Mouse (Mus musculus): ENCODE measurements at regions not wholly inside any gene's neighbourhood (a gene's known extent, or its start where the extent isn't known, plus 50 kb on each side); places are given as distances from the start of the nearest gene placed in this dataset.
"Not testable (repeated sequence)": the region's sequence is repeated elsewhere in the genome, so short reads cannot be mapped to it uniquely, and the experiment has no call there.

DNA sequence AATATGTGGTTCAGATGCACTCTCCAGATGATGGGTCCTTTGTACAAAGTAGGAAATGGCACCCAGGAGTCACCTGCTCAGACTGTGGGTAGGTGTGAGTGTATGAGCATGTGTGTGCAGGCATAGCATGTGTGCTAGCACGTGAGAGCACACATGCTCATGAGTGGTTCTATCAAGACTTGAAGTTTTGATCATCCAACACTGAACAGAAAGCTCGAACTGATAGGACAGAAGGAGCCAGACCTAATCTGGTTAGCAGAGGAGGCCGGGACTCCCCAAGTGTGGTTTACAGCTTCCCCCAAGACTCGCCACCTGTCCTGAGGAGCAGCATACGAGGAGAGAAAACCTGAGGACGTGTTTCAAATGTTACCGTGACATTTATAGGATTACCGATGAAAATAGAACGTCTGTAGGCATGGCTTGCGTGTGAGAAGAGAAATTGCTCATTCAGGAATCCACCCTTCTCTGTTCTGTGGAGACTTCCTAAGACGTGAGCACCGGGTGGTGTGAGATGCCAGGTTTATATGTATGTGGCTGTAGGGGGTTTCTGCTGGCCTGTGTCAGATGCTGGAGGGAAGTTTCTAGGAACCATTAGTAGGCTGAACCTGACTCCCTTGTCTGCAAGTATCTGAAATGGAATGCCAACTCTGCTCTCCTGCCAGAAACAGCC, 366.0 kb downstream of the Fut8 start:
- Histone ChIP-seq H3K9ac (ENCODE audit: low read length) (no peak overlapping the region), H3K27ac (replicated peaks in 1 of 2; ENCODE audit: control insufficient read depth in 1 of 2, insufficient read depth in 1 of 2, low read depth in 2 of 2, low read length in 2 of 2) (no peak overlapping the region), H3K4me1 (ENCODE audit: control insufficient read depth in 2 of 2, insufficient read depth in 2 of 2, low read length in 2 of 2) (peaks cover 4 to 5% of the 10 kb centered on the region in 2 experiments), H3K27me3 (ENCODE audit: control insufficient read depth, insufficient read depth, low read length) (peaks cover 5% of the 10 kb centered on the region; the same call in 1 of the 2 replicates), H3K4me3 (ENCODE audit: control insufficient read depth in 1 of 2, insufficient read depth in 1 of 2, low read depth in 1 of 2, low read length in 2 of 2) (no peak overlapping the region), H3K9me3 (ENCODE audit: control insufficient read depth, low read length) (no peaks in the 10 kb centered on the region), H3K36me3 (ENCODE audit: control insufficient read depth, insufficient read depth, low read length) (no peaks in the 10 kb centered on the region), H3K4me2 (ENCODE audit: low read length) (no peak overlapping the region)
- WGBS: 86% methylated on average over 12 of the region's 12 CpGs
- ATAC-seq (ENCODE audit: insufficient number of reproducible peaks, insufficient read depth, low FRiP score, low read depth): no peak

DNA sequence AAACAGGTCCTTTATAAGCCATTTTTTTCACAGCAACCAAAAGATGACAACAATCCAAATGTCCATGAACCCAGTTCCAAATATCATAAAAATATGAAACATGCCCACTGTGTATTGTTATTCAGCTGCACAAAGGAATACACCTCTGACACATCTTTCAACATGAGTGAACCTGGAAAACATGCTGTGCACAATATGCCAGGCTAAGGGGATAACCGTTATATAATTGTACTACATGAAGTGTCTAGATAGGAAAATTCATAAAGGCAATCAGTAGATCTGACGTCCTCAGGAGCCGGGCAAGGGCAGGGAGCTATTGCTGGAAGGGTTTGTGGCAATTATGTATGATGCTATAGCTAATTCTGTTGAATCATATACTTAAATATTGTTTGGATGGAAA, 379.6 kb downstream of the Fut8 start:
- WGBS: 79% methylated on average over 3 of the region's 3 CpGs
- H3K27me3 ChIP-seq (ENCODE audit: control insufficient read depth, insufficient read depth, low read length): no peaks in the 10 kb centered on the region
- no peak overlapping the region for H3K4me2 ChIP-seq (ENCODE audit: low read length)
- no peaks in the 10 kb centered on the region for H3K36me3 ChIP-seq (ENCODE audit: control insufficient read depth, insufficient read depth, low read length)
- no peak for ATAC-seq (ENCODE audit: insufficient number of reproducible peaks, insufficient read depth, low FRiP score, low read depth)
- H3K9ac ChIP-seq (ENCODE audit: low read length): no peak overlapping the region
- H3K4me3 ChIP-seq (ENCODE audit: control insufficient read depth in 1 of 2, insufficient read depth in 1 of 2, low read depth in 1 of 2, low read length in 2 of 2): no peak overlapping the region
- H3K27ac ChIP-seq (replicated peaks in 1 of 2; ENCODE audit: control insufficient read depth in 1 of 2, insufficient read depth in 1 of 2, low read depth in 2 of 2, low read length in 2 of 2): no peak overlapping the region
- no peaks in the 10 kb centered on the region for H3K4me1 ChIP-seq (ENCODE audit: control insufficient read depth in 2 of 2, insufficient read depth in 2 of 2, low read length in 2 of 2)
- no peaks in the 10 kb centered on the region for H3K9me3 ChIP-seq (ENCODE audit: control insufficient read depth, low read length)

- H3K27me3 ChIP-seq (ENCODE audit: control insufficient read depth, insufficient read depth, low read length): no peaks in the 10 kb centered on the region
- no peak for ATAC-seq (ENCODE audit: insufficient number of reproducible peaks, insufficient read depth, low FRiP score, low read depth)
- no peak overlapping the region for H3K4me3 ChIP-seq (ENCODE audit: control insufficient read depth in 1 of 2, insufficient read depth in 1 of 2, low read depth in 1 of 2, low read length in 2 of 2)
- H3K36me3 ChIP-seq (ENCODE audit: control insufficient read depth, insufficient read depth, low read length): no peaks in the 10 kb centered on the region
- H3K4me2 ChIP-seq (ENCODE audit: low read length): no peak overlapping the region
- no peak overlapping the region for H3K27ac ChIP-seq (replicated peaks in 1 of 2; ENCODE audit: control insufficient read depth in 1 of 2, insufficient read depth in 1 of 2, low read depth in 2 of 2, low read length in 2 of 2)
- no peaks in the 10 kb centered on the region for H3K4me1 ChIP-seq (ENCODE audit: control insufficient read depth in 2 of 2, insufficient read depth in 2 of 2, low read length in 2 of 2)
- no peaks in the 10 kb centered on the region for H3K9me3 ChIP-seq (ENCODE audit: control insufficient read depth, low read length)
- no peak overlapping the region for H3K9ac ChIP-seq (ENCODE audit: low read length)
Observed at GRCm38 (mm10) chr12:77622243-77622642, 384.3 kb downstream of the Fut8 start.

- not testable (repeated sequence) for H3K27me3 ChIP-seq (ENCODE audit: control insufficient read depth, insufficient read depth, low read length); H3K4me1 ChIP-seq (ENCODE audit: control insufficient read depth in 2 of 2, insufficient read depth in 2 of 2, low read length in 2 of 2); H3K9me3 ChIP-seq (ENCODE audit: control insufficient read depth, low read length); H3K4me3 ChIP-seq (ENCODE audit: control insufficient read depth in 1 of 2, insufficient read depth in 1 of 2, low read depth in 1 of 2, low read length in 2 of 2); H3K4me2 ChIP-seq (ENCODE audit: low read length); ATAC-seq (ENCODE audit: insufficient number of reproducible peaks, insufficient read depth, low FRiP score, low read depth); H3K27ac ChIP-seq (replicated peaks in 1 of 2; ENCODE audit: control insufficient read depth in 1 of 2, insufficient read depth in 1 of 2, low read depth in 2 of 2, low read length in 2 of 2); H3K36me3 ChIP-seq (ENCODE audit: control insufficient read depth, insufficient read depth, low read length); H3K9ac ChIP-seq (ENCODE audit: low read length)
- 78% methylated on average over 14 of the region's 14 CpGs for WGBS
Observed at GRCm38 (mm10) chr12:77624323-77624722, 386.4 kb downstream of the Fut8 start.

- no peaks in the 10 kb centered on the region for H3K27me3 ChIP-seq (ENCODE audit: control insufficient read depth, insufficient read depth, low read length)
- H3K9ac ChIP-seq (ENCODE audit: low read length): no peak overlapping the region
- H3K4me2 ChIP-seq (ENCODE audit: low read length): no peak overlapping the region
- H3K9me3 ChIP-seq (ENCODE audit: control insufficient read depth, low read length): no peaks in the 10 kb centered on the region
- H3K36me3 ChIP-seq (ENCODE audit: control insufficient read depth, insufficient read depth, low read length): no peaks in the 10 kb centered on the region
- no peak overlapping the region for H3K27ac ChIP-seq (replicated peaks in 1 of 2; ENCODE audit: control insufficient read depth in 1 of 2, insufficient read depth in 1 of 2, low read depth in 2 of 2, low read length in 2 of 2)
- no peaks in the 10 kb centered on the region for H3K4me1 ChIP-seq (ENCODE audit: control insufficient read depth in 2 of 2, insufficient read depth in 2 of 2, low read length in 2 of 2)
- no peak for ATAC-seq (ENCODE audit: insufficient number of reproducible peaks, insufficient read depth, low FRiP score, low read depth)
- H3K4me3 ChIP-seq (ENCODE audit: control insufficient read depth in 1 of 2, insufficient read depth in 1 of 2, low read depth in 1 of 2, low read length in 2 of 2): no peak overlapping the region
Observed at GRCm38 (mm10) chr12:77628358-77628850, 390.5 kb downstream of the Fut8 start.

DNA sequence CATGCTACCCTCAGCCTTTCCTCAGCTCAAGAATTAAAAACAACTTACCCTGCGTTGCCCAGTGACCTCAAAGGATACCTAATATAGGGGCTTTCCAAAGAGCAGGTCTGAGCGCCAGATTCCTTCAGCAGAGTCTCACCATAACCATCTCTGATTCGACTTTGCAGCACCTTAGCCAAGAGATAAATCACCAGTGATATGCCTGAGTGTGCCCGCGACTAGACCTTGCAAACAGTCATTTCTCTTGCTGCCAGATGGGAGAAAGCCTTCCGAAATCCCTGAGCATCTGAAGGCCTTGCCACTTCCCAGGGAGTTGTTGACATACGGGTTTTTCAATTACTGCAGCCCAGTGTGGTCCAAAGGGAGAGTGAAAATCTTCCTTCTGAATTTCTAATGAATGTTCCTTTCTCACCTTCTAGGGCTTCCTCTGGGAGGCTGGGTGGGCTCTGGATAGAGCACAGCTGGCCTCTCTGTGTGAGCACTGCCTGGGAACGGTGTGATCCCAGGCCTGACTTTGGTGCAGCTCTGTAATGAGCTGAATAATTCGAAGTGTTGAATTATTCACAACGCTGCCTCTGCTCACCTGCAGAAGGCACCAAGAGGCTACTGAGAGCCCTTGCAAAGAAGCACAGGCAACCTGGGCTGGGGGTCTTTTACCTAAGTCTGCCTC, 396.2 kb downstream of the Fut8 start:
- Histone ChIP-seq H3K4me3 (ENCODE audit: control insufficient read depth in 1 of 2, insufficient read depth in 1 of 2, low read depth in 1 of 2, low read length in 2 of 2) (no peak overlapping the region), H3K4me2 (ENCODE audit: low read length) (no peak overlapping the region), H3K4me1 (ENCODE audit: control insufficient read depth in 2 of 2, insufficient read depth in 2 of 2, low read length in 2 of 2) (peaks cover 4 to 9% of the 10 kb centered on the region in 2 experiments; a peak in 3 of 4 replicates), H3K36me3 (ENCODE audit: control insufficient read depth, insufficient read depth, low read length) (no peaks in the 10 kb centered on the region), H3K27me3 (ENCODE audit: control insufficient read depth, insufficient read depth, low read length) (0 out of 2 replicates have a peak, but pooled peaks cover 3% of the 10 kb centered on the region), H3K27ac (replicated peaks in 1 of 2; ENCODE audit: control insufficient read depth in 1 of 2, insufficient read depth in 1 of 2, low read depth in 2 of 2, low read length in 2 of 2) (no peak overlapping the region), H3K9ac (ENCODE audit: low read length) (no peak overlapping the region), H3K9me3 (ENCODE audit: control insufficient read depth, low read length) (no peaks in the 10 kb centered on the region)
- WGBS: 45% methylated on average over 10 of the region's 10 CpGs
- no peak for ATAC-seq (ENCODE audit: insufficient number of reproducible peaks, insufficient read depth, low FRiP score, low read depth)

DNA sequence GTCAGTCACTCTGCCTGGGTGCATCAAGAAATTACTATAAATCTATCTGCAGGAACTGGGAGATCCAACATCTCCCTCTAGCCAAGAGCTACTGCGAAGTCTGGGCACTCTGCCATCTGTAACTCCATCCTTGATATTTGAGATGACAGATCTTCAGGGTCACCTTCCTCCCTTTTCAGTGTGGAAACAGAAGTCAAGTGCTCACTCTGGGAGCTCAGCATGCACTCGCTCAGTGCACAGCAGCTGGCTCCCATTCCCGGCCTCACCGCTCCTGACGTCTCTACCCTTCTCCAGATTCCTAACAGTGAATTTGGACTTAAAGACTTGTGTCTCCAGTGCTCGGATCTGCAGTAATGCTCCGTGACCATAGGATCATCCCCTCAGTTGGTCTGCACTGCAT, 400.3 kb downstream of the Fut8 start:
- Histone ChIP-seq H3K9me3 (ENCODE audit: control insufficient read depth, low read length) (no peaks in the 10 kb centered on the region), H3K4me2 (ENCODE audit: low read length) (0 out of 2 replicates have a peak overlapping the region, but pooled peaks have one; percentile 1), H3K27me3 (ENCODE audit: control insufficient read depth, insufficient read depth, low read length) (0 out of 2 replicates have a peak, but pooled peaks cover 3% of the 10 kb centered on the region), H3K27ac (replicated peaks in 1 of 2; ENCODE audit: control insufficient read depth in 1 of 2, insufficient read depth in 1 of 2, low read depth in 2 of 2, low read length in 2 of 2) (no peak overlapping the region; a peak in 1 of 4 replicates), H3K9ac (ENCODE audit: low read length) (no peak overlapping the region), H3K36me3 (ENCODE audit: control insufficient read depth, insufficient read depth, low read length) (no peaks in the 10 kb centered on the region), H3K4me3 (ENCODE audit: control insufficient read depth in 1 of 2, insufficient read depth in 1 of 2, low read depth in 1 of 2, low read length in 2 of 2) (no peak overlapping the region), H3K4me1 (ENCODE audit: control insufficient read depth in 2 of 2, insufficient read depth in 2 of 2, low read length in 2 of 2) (peaks cover 4 to 9% of the 10 kb centered on the region in 2 experiments; a peak in 3 of 4 replicates)
- ATAC-seq (ENCODE audit: insufficient number of reproducible peaks, insufficient read depth, low FRiP score, low read depth): 0 out of 2 replicates have a peak, but pooled peaks have one; percentile 50
- WGBS: 27% methylated on average over 7 of the region's 7 CpGs
